ENCODE assay signal across 14 mouse cellular contexts in the genomic region with DNA sequence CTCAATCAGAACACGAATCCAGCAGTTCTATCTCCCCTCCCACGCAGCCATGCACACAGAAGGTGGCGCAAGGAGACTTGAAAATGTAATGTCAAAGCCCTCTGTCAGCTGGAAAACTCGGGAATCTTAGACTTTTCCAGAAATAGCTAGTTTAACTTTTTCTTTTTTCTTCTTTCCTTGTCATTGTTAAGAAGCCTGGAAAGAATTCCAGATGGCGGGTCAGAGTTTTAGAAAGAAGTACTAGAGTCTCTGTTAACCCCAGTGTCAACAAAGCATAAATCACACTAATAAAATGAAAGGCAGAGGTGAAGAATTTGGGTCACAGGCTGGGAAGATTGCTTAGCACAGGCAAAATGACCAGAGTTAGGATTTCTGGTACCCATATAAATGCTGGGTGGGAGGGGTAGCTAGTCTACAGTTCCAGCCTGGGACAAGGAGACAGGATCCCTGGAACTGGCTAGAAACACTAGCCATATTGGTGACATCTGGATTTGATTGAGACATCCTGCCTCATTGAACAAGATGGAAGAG.
A peak's percentile ranks its signal among the peaks of the same experiment; 100 is the strongest.
DNase-seq lines count a peak whose midpoint lies in the region; ATAC-seq and TF ChIP-seq lines count a peak whose summit lies in the region.
"Had no signal": no experiment of that assay in that cellular context is flagged by ENCODE, and none has a peak within 500 bp of the region (broad histone marks: within the 10 kb centered on the region; RNA-seq: fewer than 3 reads in every experiment).

No protein-coding gene starts in this region.

- no peak overlapping the region for H3K4me2 ChIP-seq in lung, embryonic 14.5 days
- no peak overlapping the region for H3K4me2 ChIP-seq in limb, embryonic 15.5 days
- H3K4me2 ChIP-seq in forebrain, embryonic 12.5 days = no peak overlapping the region
- H3K4me2 ChIP-seq: intestine, embryonic 15.5 days; liver, embryonic 15.5 days; midbrain, embryonic 12.5 days; stomach, embryonic 15.5 days had no signal

- WGBS in lung, embryonic 14.5 days = 35% methylated on average over 5 of the region's 5 CpGs
- WGBS in limb, embryonic 15.5 days = 32% methylated on average over 5 of the region's 5 CpGs
- 75% methylated on average over 5 of the region's 5 CpGs for WGBS in forebrain, embryonic 12.5 days

- H3K27me3 ChIP-seq in lung, embryonic 14.5 days (ENCODE audit: insufficient read depth, low read length) = no peaks in the 10 kb centered on the region
- no peaks in the 10 kb centered on the region for H3K27me3 ChIP-seq in limb, embryonic 15.5 days
- no peaks in the 10 kb centered on the region for H3K27me3 ChIP-seq in forebrain, embryonic 12.5 days
- H3K27me3 ChIP-seq: intestine, embryonic 15.5 days; liver, embryonic 15.5 days; midbrain, embryonic 12.5 days; stomach, embryonic 15.5 days had no signal

- no peak for ATAC-seq in lung, embryonic 14.5 days (ENCODE audit: insufficient read depth)
- no peak for ATAC-seq in limb, embryonic 15.5 days (ENCODE audit: insufficient number of reproducible peaks, low FRiP score, low TSS enrichment, low read depth)
- ATAC-seq in forebrain, embryonic 12.5 days (ENCODE audit: low FRiP score) = no peak
- ATAC-seq: intestine, embryonic 15.5 days had no signal

- no peak for TF ChIP-seq CTCF in lung, embryonic 14.5 days (IDR thresholded peaks at IDR 0.05; ENCODE audit: low read depth)

- no peaks in the 10 kb centered on the region for H3K9me3 ChIP-seq in lung, embryonic 14.5 days (ENCODE audit: low read depth, low read length)
- H3K9me3 ChIP-seq in limb, embryonic 15.5 days = no peaks in the 10 kb centered on the region
- no peaks in the 10 kb centered on the region for H3K9me3 ChIP-seq in forebrain, embryonic 12.5 days
- H3K9me3 ChIP-seq: intestine, embryonic 15.5 days; liver, embryonic 15.5 days; midbrain, embryonic 12.5 days; stomach, embryonic 15.5 days had no signal

- peak; percentile 38 for DNase-seq in lung, embryonic 14.5 days
- DNase-seq in lung, postnatal 36 days = no peak
- peak; percentile 71 for DNase-seq in embryo, embryonic 11 days
- peak; percentile 50 for DNase-seq in gonadal fat pad, adult 2 months (ENCODE audit: low read depth)
- DNase-seq in cerebellum, postnatal 4 days (ENCODE audit: low spot score in 2 of 2) = no peak
- DNase-seq in frontal cortex, postnatal 14 days (ENCODE audit: low spot score in 2 of 2) = no peak
- DNase-seq: cerebellum, postnatal 25 days had no signal

- no peak overlapping the region for H3K4me3 ChIP-seq in lung, embryonic 14.5 days (ENCODE audit: low read depth, low read length)
- H3K4me3 ChIP-seq in limb, embryonic 15.5 days = no peak overlapping the region
- no peak overlapping the region for H3K4me3 ChIP-seq in forebrain, embryonic 12.5 days (replicated peaks)
- H3K4me3 ChIP-seq: intestine, embryonic 15.5 days; left cerebral cortex, adult 2 months; liver, embryonic 15.5 days; midbrain, embryonic 12.5 days; stomach, embryonic 15.5 days had no signal

- H3K4me1 ChIP-seq in lung, embryonic 14.5 days (ENCODE audit: insufficient read depth) = no peaks in the 10 kb centered on the region
- peaks cover 5% of the 10 kb centered on the region for H3K4me1 ChIP-seq in limb, embryonic 15.5 days
- peaks cover 5% of the 10 kb centered on the region; the same call in 1 of the 2 replicates for H3K4me1 ChIP-seq in forebrain, embryonic 12.5 days
- H3K4me1 ChIP-seq: intestine, embryonic 15.5 days; liver, embryonic 15.5 days; stomach, embryonic 15.5 days had no signal

- no peaks in the 10 kb centered on the region for H3K36me3 ChIP-seq in lung, embryonic 14.5 days (ENCODE audit: insufficient read depth)
- no peaks in the 10 kb centered on the region for H3K36me3 ChIP-seq in limb, embryonic 15.5 days
- no peaks in the 10 kb centered on the region for H3K36me3 ChIP-seq in forebrain, embryonic 12.5 days (replicated peaks)
- H3K36me3 ChIP-seq: intestine, embryonic 15.5 days; liver, embryonic 15.5 days; midbrain, embryonic 12.5 days; stomach, embryonic 15.5 days had no signal

- no peak overlapping the region for H3K9ac ChIP-seq in lung, embryonic 14.5 days
- H3K9ac ChIP-seq in limb, embryonic 15.5 days = no peak overlapping the region
- H3K9ac ChIP-seq in forebrain, embryonic 12.5 days = no peak overlapping the region
- H3K9ac ChIP-seq: intestine, embryonic 15.5 days; liver, embryonic 15.5 days; midbrain, embryonic 12.5 days; stomach, embryonic 15.5 days had no signal

- H3K27ac ChIP-seq in lung, embryonic 14.5 days (ENCODE audit: low read depth) = no peak overlapping the region
- H3K27ac ChIP-seq in limb, embryonic 15.5 days = peak overlapping the region; percentile 18; the same call in 1 of the 2 replicates
- no peak overlapping the region for H3K27ac ChIP-seq in forebrain, embryonic 12.5 days
- H3K27ac ChIP-seq: intestine, embryonic 15.5 days; left cerebral cortex, adult 2 months; liver, embryonic 15.5 days; midbrain, embryonic 12.5 days; stomach, embryonic 15.5 days had no signal

Comparison
In these comparisons a context has a peak if more than half of its experiments do, and no peak if none do; other contexts are left out.
1. DNase-seq: peak in lung, embryonic 14.5 days (single experiment), embryo, embryonic 11 days (single experiment) and gonadal fat pad, adult 2 months (single experiment); none in lung, postnatal 36 days (single experiment), cerebellum, postnatal 4 days (0 of 2) and frontal cortex, postnatal 14 days (0 of 2).